Mouse (Mus musculus): ENCODE results near the gene Unc13a. TPM values are rescaled to one million over a fixed set of nuclear protein-coding genes. Genes with fewer than 3 reads are reported as not detected.

The Unc13a gene
- polyA plus RNA-seq, 1 experiment = 6.3 TPM

DNA sequence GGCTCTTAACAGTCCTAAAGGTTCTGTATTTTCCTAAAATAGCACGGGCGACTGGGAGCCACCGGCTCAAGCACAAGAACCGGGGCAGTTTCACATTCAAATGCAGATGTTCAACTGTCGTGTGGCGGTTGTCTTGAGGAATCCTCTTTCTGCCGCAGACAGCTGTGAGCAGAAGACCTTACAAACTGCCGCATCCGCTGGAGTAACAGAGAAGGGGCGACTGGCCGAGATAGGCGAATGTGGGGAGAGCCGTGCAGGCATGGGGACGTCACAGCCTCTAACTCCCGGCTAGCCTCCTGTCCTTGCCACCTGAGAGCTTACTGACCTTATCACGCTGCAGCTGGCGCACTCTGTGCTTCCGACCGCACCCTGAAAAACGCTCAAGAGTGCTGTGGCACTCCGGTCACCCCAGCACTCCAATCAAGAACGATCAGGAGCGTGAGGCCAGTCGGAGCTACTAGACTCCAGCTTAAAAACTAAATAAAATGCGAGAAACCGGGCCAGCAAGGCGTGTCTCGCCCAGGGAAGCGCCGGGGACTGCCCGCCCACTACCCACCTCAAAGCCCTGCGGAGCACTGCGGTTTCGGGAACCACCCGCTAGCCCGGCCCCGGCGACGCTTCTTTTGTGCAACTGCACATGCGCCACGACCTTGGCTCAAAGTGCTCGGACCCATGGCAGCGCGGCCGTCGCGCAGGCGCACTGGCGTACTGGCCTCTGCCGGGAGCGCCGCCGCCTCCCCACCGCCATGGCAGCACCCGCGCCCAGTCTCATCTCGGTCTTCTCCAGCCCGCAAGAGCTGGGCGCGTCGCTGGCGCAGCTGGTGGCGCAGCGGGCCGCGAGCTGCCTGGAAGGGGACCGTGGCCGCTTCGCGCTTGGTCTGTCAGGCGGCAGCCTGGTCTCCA lies 79.8 kb downstream of the Unc13a start, which contains the start of gene Pgls:
TSS of gene Pgls (plus strand) at position 706 of the 903 bp plus-strand sequence.
- Histone ChIP-seq H3K4me3 (ENCODE audit: low read depth, low read length) (peak within 1 kb of the TSS; percentile 80), H3K9ac (ENCODE audit: low read depth, poor library complexity, severe bottlenecking) (peak within 1 kb of the TSS; percentile 92), H3K27me3 (ENCODE audit: control insufficient read depth, insufficient read depth, low read length, poor library complexity, severe bottlenecking) (no peaks in the 10 kb centered on the region), H3K36me3 (ENCODE audit: control insufficient read depth, insufficient read depth, low read length, poor library complexity, severe bottlenecking) (no peaks in the 10 kb centered on the region), H3K9me3 (replicated peaks; ENCODE audit: control insufficient read depth, insufficient read depth, low read length, poor library complexity, severe bottlenecking) (no peaks in the 10 kb centered on the region), H3K27ac (ENCODE audit: insufficient read depth, low read length) (peak within 1 kb of the TSS; percentile 45), H3K4me1 (ENCODE audit: control insufficient read depth, insufficient read depth, low read length) (no peaks in the 10 kb centered on the region)
- TF ChIP-seq CTCF (IDR thresholded peaks at IDR 0.05; ENCODE audit: low read depth, low read length) = no peak
- TF ChIP-seq POLR2A (IDR thresholded peaks at IDR 0.05; ENCODE audit: insufficient read depth, low read length) = peak; percentile 76
- no peak; the same call in 1 of the 2 replicates for TF ChIP-seq EP300 (IDR thresholded peaks at IDR 0.05; ENCODE audit: insufficient read depth, low read depth, low read length)

- Histone ChIP-seq H3K27me3 (ENCODE audit: control insufficient read depth, insufficient read depth, low read length, poor library complexity, severe bottlenecking) (no peaks in the 10 kb centered on the region), H3K4me3 (ENCODE audit: low read depth, low read length) (peak overlapping the region; percentile 62), H3K27ac (ENCODE audit: insufficient read depth, low read length) (peak overlapping the region; percentile 20), H3K36me3 (ENCODE audit: control insufficient read depth, insufficient read depth, low read length, poor library complexity, severe bottlenecking) (no peaks in the 10 kb centered on the region; the same call in 1 of the 2 replicates), H3K9me3 (replicated peaks; ENCODE audit: control insufficient read depth, insufficient read depth, low read length, poor library complexity, severe bottlenecking) (no peaks in the 10 kb centered on the region), H3K9ac (ENCODE audit: low read depth, poor library complexity, severe bottlenecking) (peak overlapping the region; percentile 92), H3K4me1 (ENCODE audit: control insufficient read depth, insufficient read depth, low read length) (no peaks in the 10 kb centered on the region)
- TF ChIP-seq EP300 (IDR thresholded peaks at IDR 0.05; ENCODE audit: insufficient read depth, low read depth, low read length) = no peak
- no peak for TF ChIP-seq CTCF (IDR thresholded peaks at IDR 0.05; ENCODE audit: low read depth, low read length)
- no peak for TF ChIP-seq POLR2A (IDR thresholded peaks at IDR 0.05; ENCODE audit: insufficient read depth, low read length)
These were observed 80.5 kb downstream of the Unc13a start for GRCm38 (mm10) chr8:71591017-71591416.

- H3K27ac ChIP-seq (ENCODE audit: insufficient read depth, low read length) = no peak overlapping the region
- H3K36me3 ChIP-seq (ENCODE audit: control insufficient read depth, insufficient read depth, low read length, poor library complexity, severe bottlenecking) = no peaks in the 10 kb centered on the region; the same call in 1 of the 2 replicates
- no peak for TF ChIP-seq CTCF (IDR thresholded peaks at IDR 0.05; ENCODE audit: low read depth, low read length)
- TF ChIP-seq POLR2A (IDR thresholded peaks at IDR 0.05; ENCODE audit: insufficient read depth, low read length) = no peak
- TF ChIP-seq EP300 (IDR thresholded peaks at IDR 0.05; ENCODE audit: insufficient read depth, low read depth, low read length) = no peak
- H3K4me3 ChIP-seq (ENCODE audit: low read depth, low read length) = no peak overlapping the region
- no peaks in the 10 kb centered on the region for H3K9me3 ChIP-seq (replicated peaks; ENCODE audit: control insufficient read depth, insufficient read depth, low read length, poor library complexity, severe bottlenecking)
- H3K27me3 ChIP-seq (ENCODE audit: control insufficient read depth, insufficient read depth, low read length, poor library complexity, severe bottlenecking) = no peaks in the 10 kb centered on the region
- H3K9ac ChIP-seq (ENCODE audit: low read depth, poor library complexity, severe bottlenecking) = no peak overlapping the region
- no peaks in the 10 kb centered on the region for H3K4me1 ChIP-seq (ENCODE audit: control insufficient read depth, insufficient read depth, low read length)
These were observed 82.8 kb downstream of the Unc13a start for GRCm38 (mm10) chr8:71588762-71589161.

DNA sequence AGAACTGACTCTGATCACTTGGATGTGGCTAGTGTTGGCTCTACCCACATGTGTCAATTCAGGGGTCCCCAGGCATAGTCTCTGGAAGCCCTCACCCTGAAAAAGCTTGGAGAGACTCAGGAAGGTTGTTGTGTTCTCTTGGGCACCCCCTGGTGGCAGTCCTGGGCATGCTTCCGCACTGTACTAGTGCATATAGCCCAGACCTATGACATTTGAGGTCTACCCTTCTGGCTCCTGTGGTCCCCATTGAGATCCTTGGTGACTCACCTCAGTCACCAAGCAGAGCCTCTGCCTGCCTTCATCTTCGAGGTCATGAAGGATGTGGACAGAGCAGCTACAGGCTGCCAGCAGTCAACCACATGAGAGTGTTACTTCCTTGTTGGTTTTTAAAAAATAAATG lies 84.7 kb downstream of the Unc13a start:
- Histone ChIP-seq H3K4me3 (ENCODE audit: low read depth, low read length) (no peak overlapping the region), H3K9ac (ENCODE audit: low read depth, poor library complexity, severe bottlenecking) (no peak overlapping the region), H3K27me3 (ENCODE audit: control insufficient read depth, insufficient read depth, low read length, poor library complexity, severe bottlenecking) (no peaks in the 10 kb centered on the region), H3K4me1 (ENCODE audit: control insufficient read depth, insufficient read depth, low read length) (no peaks in the 10 kb centered on the region), H3K9me3 (replicated peaks; ENCODE audit: control insufficient read depth, insufficient read depth, low read length, poor library complexity, severe bottlenecking) (no peaks in the 10 kb centered on the region), H3K36me3 (ENCODE audit: control insufficient read depth, insufficient read depth, low read length, poor library complexity, severe bottlenecking) (no peaks in the 10 kb centered on the region; the same call in 1 of the 2 replicates), H3K27ac (ENCODE audit: insufficient read depth, low read length) (no peak overlapping the region)
- TF ChIP-seq EP300 (IDR thresholded peaks at IDR 0.05; ENCODE audit: insufficient read depth, low read depth, low read length) = no peak
- TF ChIP-seq CTCF (IDR thresholded peaks at IDR 0.05; ENCODE audit: low read depth, low read length) = peak; percentile 76

GRCm38 (mm10) chr8:71580201-71580600 lies 91.4 kb downstream of the Unc13a start:
- Histone ChIP-seq H3K27ac (ENCODE audit: insufficient read depth, low read length) (peak overlapping the region; percentile 6; the same call in 1 of the 2 replicates), H3K4me1 (ENCODE audit: control insufficient read depth, insufficient read depth, low read length) (peaks cover 2% of the 10 kb centered on the region), H3K9me3 (replicated peaks; ENCODE audit: control insufficient read depth, insufficient read depth, low read length, poor library complexity, severe bottlenecking) (no peaks in the 10 kb centered on the region), H3K36me3 (ENCODE audit: control insufficient read depth, insufficient read depth, low read length, poor library complexity, severe bottlenecking) (no peaks in the 10 kb centered on the region), H3K4me3 (ENCODE audit: low read depth, low read length) (peak overlapping the region; percentile 55), H3K27me3 (ENCODE audit: control insufficient read depth, insufficient read depth, low read length, poor library complexity, severe bottlenecking) (no peaks in the 10 kb centered on the region), H3K9ac (ENCODE audit: low read depth, poor library complexity, severe bottlenecking) (peak overlapping the region; percentile 43)
- TF ChIP-seq POLR2A (IDR thresholded peaks at IDR 0.05; ENCODE audit: insufficient read depth, low read length) = no peak
- TF ChIP-seq CTCF (IDR thresholded peaks at IDR 0.05; ENCODE audit: low read depth, low read length) = peak; percentile 45

- H3K27me3 ChIP-seq (ENCODE audit: control insufficient read depth, insufficient read depth, low read length, poor library complexity, severe bottlenecking) = no peaks in the 10 kb centered on the region
- no peak overlapping the region for H3K27ac ChIP-seq (ENCODE audit: insufficient read depth, low read length)
- no peaks in the 10 kb centered on the region for H3K36me3 ChIP-seq (ENCODE audit: control insufficient read depth, insufficient read depth, low read length, poor library complexity, severe bottlenecking)
These were observed 92.1 kb downstream of the Unc13a start for GRCm38 (mm10) chr8:71579476-71579875.

More at GRCm38 (mm10) chr8:71579476-71579875, 92.1 kb downstream of the Unc13a start:
- TF ChIP-seq POLR2A (IDR thresholded peaks at IDR 0.05; ENCODE audit: insufficient read depth, low read length) (no peak), EP300 (IDR thresholded peaks at IDR 0.05; ENCODE audit: insufficient read depth, low read depth, low read length) (no peak), CTCF (IDR thresholded peaks at IDR 0.05; ENCODE audit: low read depth, low read length) (no peak)
- Histone ChIP-seq H3K9ac (ENCODE audit: low read depth, poor library complexity, severe bottlenecking) (peak overlapping the region; percentile 43), H3K4me3 (ENCODE audit: low read depth, low read length) (peak overlapping the region; percentile 42), H3K4me1 (ENCODE audit: control insufficient read depth, insufficient read depth, low read length) (peaks cover 2% of the 10 kb centered on the region), H3K9me3 (replicated peaks; ENCODE audit: control insufficient read depth, insufficient read depth, low read length, poor library complexity, severe bottlenecking) (no peaks in the 10 kb centered on the region)
